Mouse (Mus musculus) spleen, embryonic (tissue): ENCODE data around the gene Sostdc1.

Source experiments
- CTCF ChIA-PET: fragments of 350-600 bp; sonication (Branson Sonifier 250); formaldehyde crosslinking; loops from one replicate; lab custom pipeline; 2022; lab: Charles Lee

The Sostdc1 gene

GRCm38 (mm10) chr12:36313916-36314315, at the start of gene Sostdc1:
TSS of gene Sostdc1 (plus strand) at chr12:36314139.
- CTCF ChIA-PET, result no interaction called here

- CTCF ChIA-PET, result no interaction called here
These were observed 46.2 kb upstream of the Sostdc1 start for GRCm38 (mm10) chr12:36267670-36268246.

DNA sequence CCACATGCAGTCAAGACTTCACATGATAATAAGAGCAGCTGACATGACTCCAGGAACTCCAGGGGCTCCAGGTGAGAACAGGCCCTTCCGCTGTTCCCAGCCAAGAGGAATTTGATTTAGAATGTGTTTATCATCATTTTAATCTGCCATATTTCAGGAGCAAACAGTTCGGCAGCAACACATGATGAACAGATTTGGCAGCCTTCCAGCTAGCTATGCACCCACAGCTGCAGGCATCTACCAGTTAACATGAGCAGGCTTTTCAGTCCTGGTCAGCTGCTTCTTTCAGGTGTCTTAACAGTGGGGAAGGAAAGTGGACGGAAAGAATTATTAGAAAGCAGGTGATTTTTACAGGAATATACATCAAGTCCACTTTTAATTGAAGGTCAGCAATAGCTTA, 39.1 kb upstream of the Sostdc1 start:
- CTCF ChIA-PET, result no interaction called here

DNA sequence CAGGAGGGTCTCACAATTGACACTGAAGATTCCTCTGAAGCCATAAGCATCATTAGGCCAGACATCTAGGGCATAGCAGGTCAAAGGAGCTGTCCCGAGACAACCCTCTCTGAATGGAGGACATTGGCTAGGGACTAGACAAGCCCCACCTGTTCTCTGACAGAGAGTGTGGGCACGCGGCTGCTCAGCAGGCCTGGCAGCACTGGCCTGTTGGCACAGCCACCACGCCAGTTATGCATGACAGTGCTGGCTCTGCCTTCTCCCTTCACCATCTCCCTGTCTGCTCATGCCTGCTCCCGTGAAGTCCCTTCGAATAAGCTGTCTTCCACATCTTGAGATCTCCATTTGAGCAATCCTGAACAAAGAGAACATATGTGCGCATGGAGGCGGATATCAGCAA, 24.3 kb upstream of the Sostdc1 start:
- CTCF ChIA-PET, result no interaction called here

DNA sequence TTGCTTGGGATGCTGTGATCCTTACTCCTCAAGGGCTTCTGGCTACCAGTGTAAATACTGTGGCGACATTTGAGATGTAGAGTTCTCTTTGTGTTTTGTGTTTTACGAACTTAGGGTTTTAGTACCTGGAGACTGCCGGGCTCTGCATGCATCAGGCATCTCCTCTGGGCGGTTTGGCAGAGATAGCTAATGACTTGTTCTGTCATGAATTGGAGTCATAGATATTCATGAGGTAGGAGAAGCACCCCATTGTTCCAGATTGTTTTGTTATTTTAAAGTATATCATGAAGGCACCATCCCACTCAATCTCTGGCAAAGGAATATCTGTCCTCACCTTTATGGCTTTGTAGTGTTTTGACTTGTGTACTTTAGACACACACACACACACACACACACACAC, 23.5 kb upstream of the Sostdc1 start:
- CTCF ChIA-PET, result interaction anchor here (0.6 kb wide), 1 partner anchor 625 kb away, joined by 3 read pairs; no protein-coding TSS in a partner anchor

- CTCF ChIA-PET, result no interaction called here
These were observed 22.6 kb upstream of the Sostdc1 start for GRCm38 (mm10) chr12:36291346-36291745.

DNA sequence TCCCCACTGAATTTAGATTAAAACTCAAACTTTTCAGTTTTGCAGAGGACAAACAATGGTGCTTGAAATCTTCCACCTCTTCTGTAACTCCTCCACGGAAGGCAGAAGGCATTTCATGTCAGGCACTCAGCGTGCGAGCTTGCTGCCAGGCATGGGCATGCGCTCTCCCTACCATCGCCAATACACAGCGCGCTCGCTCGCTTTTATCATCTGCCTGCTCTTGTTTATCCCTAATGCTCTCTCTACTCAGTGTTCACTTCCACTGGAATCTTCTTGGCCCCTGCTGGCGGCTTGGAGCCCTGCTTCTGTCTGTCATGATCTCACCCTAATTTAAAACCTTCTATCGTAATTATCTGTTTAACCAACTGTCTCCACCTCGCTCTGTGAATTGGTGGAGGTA, 11.6 kb upstream of the Sostdc1 start:
- CTCF ChIA-PET, result no interaction called here

GRCm38 (mm10) chr12:36302905-36303642, 10.9 kb upstream of the Sostdc1 start:
- CTCF ChIA-PET, result no interaction called here

DNA sequence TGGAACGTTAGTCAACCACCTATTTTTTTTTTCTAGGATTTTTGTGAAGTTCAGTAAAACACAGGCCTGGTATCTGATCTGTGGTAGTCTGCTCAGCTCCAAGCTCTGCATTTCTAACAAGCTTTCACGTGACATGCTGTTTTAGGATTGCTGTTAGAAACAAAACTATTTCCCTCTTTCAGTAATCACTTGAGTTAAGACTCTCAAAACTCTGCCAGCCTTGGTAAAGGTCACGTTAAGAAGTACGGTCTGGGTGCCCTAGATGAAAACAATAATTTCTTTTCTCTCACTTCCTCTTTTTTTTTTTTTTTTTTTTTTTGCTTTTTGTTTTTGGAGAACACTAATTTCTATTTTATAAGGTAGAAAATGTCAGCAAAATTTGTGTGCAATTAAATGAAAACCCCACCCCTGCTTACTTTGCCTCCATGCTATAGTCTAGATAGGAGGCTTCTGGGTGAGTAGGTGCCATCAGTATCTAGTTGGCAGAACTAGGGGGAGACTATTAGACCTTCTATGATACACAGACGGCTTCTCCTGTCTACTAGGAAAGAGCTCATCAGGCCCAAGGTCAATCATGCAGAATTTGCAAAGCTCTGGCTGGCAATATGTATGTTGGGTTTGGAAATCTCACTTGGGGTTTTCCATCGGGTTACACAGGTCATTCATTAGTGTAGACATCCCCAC, 5.1 kb upstream of the Sostdc1 start:
- CTCF ChIA-PET, result no interaction called here

DNA sequence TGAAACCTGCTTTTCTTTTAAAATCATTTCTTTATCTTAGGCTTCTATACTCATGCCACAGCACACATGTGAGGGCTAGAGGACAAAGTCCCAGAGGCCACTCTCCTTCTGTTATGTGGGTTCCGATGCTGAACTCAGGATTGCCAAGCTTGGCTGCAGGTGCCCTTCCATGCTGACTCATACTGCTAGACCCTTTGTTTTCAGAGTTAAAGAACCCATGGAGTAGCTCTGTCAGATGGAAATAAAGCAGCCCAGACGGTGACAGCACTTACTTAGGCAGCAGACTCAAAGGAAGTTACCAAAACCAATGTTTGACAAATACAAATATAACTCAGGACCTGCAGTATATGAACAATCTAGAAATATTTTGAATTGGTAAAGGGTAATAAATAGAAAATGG, 924 bp upstream of the Sostdc1 start:
- CTCF ChIA-PET, result no interaction called here

DNA sequence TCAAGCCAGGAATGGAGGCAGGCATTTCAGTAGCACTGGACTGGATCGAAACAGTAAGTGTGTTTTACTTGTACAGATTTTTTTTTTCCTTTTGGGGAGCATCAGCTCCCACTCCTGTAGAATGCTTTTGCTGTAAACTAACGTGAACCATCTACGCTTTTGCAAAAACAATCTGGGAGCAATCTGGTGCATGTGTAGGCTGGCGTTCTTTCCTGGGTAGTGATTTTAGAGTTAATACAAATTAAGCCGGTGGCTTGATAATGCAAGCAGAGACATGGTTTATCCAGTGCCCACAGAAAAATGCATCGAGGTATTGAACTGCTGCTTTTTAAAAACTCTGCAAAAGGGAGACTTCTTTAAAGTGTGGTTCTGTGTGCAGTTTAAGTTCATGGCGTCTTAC, 507 bp downstream of the Sostdc1 start:
- CTCF ChIA-PET, result no interaction called here

DNA sequence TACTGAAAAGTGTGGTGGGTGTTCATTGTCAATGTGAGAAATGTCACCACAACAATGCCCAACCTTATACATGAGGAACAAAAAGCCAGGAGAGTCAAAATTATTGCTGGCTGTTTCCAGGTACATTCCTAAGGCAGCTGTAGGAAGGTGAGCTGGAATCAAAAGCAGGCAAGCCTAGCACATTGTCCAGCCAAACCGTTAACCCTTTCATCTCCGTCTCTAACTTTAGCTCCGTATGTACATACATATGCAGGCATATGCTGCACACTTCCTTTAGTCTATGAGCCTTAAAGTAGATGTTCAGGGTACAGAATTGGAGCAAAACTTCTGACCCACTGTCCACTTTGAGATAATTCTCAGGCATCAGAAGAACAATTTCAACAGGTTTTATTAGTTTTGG, 1.6 kb downstream of the Sostdc1 start:
- CTCF ChIA-PET, result interaction anchor here (0.6 kb wide), 1 partner anchor 298 kb away, joined by 3 read pairs; no protein-coding TSS in a partner anchor

DNA sequence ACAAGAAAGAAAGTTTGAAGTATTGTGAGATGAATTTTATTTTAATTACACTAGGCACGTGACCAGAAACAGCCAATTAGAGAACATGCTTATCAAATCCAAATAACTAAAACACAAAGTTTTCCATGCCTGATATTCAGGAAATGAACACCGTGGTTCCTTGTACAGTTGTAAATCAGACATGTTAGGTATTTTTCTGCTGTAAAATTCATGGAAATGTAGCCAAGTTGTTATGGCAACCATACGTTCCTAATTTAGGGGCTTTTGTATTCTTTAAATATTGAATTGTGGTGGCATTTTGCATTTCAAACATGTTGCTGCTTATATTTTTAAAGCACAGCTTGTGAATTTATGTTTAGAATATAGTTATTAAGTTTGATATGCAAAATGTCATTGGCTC, 2.1 kb downstream of the Sostdc1 start:
- CTCF ChIA-PET, result interaction anchor here (0.6 kb wide), 1 partner anchor 297 kb away, joined by 3 read pairs; no protein-coding TSS in a partner anchor

DNA sequence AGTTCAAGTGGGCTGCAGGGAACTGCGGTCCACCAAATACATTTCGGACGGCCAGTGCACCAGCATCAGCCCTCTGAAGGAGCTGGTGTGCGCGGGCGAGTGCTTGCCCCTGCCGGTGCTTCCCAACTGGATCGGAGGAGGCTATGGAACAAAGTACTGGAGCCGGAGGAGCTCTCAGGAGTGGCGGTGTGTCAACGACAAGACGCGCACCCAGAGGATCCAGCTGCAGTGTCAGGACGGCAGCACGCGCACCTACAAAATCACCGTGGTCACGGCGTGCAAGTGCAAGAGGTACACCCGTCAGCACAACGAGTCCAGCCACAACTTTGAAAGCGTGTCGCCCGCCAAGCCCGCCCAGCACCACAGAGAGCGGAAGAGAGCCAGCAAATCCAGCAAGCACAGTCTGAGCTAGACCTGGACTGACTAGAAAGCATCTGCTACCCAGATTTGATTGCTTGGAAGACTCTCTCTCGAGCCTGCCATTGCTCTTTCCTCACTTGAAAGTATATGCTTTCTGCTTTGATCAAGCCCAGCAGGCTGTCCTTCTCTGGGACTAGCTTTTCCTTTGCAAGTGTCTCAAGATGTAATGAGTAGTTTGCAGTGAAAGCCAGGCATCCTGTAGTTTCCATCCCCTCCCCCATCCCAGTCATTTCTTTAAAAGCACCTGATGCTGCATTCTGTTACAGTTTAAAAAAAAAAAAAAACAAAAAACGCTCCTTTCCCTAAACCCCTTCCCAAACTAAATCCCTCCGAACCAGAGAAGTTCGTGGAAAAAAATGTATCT, 3.3 kb downstream of the Sostdc1 start:
- CTCF ChIA-PET, result interaction anchor here (0.7 to 0.8 kb wide), 2 partner anchors 10 to 323 kb away, joined by 3 to 23 read pairs; no protein-coding TSS in a partner anchor

DNA sequence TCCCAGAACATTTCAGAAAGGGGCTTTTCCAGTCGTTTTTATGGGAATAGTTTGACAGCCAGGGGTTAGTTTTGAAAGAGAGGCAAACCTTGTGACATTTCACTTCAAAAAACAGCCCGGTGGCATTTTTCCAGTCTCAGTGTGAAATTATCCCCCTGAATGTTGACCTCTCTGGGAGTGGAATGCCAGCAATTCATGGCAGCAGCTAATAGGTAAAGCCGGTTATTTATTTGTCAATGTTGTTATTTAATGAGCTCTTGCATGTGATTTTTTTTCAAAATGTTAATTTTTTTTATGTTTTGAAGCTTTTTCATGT, 3.8 kb downstream of the Sostdc1 start:
- CTCF ChIA-PET, result interaction anchor here (0.7 kb wide), 1 partner anchor 11 kb away, joined by 3 read pairs; no protein-coding TSS in a partner anchor

- CTCF ChIA-PET, result no interaction called here
These were observed 12.2 kb downstream of the Sostdc1 start for GRCm38 (mm10) chr12:36326101-36326521.

GRCm38 (mm10) chr12:36332676-36333075, 18.7 kb downstream of the Sostdc1 start:
- CTCF ChIA-PET, result no interaction called here

- CTCF ChIA-PET, result no interaction called here
These were observed 19.9 kb downstream of the Sostdc1 start for GRCm38 (mm10) chr12:36333837-36334281.

- CTCF ChIA-PET, result no interaction called here
These were observed 30.2 kb downstream of the Sostdc1 start for GRCm38 (mm10) chr12:36344131-36344530.

- CTCF ChIA-PET, result interaction anchor here (0.6 kb wide), 1 partner anchor 153 kb away, joined by 3 read pairs; no protein-coding TSS in a partner anchor
These were observed 46.1 kb downstream of the Sostdc1 start for GRCm38 (mm10) chr12:36360064-36360463.

GRCm38 (mm10) chr12:36360693-36361092, 46.8 kb downstream of the Sostdc1 start:
- CTCF ChIA-PET, result no interaction called here

- CTCF ChIA-PET, result no interaction called here
These were observed 50.1 kb downstream of the Sostdc1 start for GRCm38 (mm10) chr12:36364013-36364412.
